Mouse (Mus musculus): Measurements from ENCODE around the gene Olfr56. TPM values are rescaled to one million over a fixed set of nuclear protein-coding genes. Genes with fewer than 3 reads are reported as not detected.

The Olfr56 gene
- polyA plus RNA-seq (2014; fragmentation: Illumina TruSeq; extraction: RNeasy Lipid Tissue Mini Kit (QIAGEN cat#74804); ENCODE audit: low read depth, low replicate concordance) = 1.3 TPM

DNA sequence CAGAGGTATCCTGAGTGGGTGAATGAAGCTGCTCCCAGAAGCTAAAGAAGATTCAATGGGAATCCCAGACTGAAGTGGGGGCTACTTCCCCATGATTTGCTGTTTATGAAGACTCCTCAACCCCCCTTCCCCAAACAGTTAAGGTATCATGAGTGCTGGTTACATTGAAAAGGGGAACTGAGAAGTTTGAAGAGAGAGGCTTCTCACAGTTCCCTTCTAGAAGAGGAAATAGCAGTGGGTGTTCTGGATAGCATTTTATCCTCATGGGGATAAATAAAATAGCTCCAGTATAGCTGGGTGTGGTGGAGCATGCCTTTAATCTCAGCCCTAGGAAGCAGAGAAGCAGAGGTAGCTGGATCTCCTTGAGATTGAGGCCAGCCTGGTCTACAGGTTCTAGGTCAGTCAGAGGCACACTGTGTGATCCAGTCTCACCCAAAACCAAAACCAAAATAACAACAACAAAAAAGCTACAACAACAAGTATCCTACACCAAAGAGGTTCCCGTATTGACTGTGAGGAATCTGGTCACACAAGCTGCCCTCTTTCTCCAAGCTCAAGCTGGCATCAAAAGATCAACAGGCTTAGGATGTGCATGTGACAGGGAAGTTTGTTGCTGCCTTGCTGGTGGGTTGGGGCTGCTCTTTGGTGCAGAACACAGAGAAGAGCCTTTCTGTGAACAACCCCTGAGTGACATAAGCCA, at the start of gene Olfr56:
Olfr56 (plus strand) TSS at position 650 of the 700 bp plus-strand sequence.

DNA sequence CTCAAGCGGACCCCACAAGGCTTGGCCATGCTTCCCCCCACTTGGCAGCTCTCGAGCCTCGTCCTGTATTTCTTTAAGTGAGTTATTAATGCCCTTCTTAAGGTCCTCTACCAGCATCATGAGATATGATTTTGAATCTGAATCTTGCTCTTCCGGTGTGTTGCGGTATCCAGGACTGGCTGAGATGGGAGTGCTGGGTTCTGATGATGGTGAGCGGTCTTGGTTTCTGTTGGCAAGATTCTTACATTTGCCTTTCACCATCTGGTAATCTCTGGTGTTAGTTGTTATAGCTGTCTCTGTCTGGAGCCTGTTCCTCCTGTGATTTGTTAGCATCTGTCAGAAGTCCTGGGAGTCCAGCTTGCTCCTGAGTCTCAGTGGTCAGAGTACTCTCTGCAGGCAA, 32.6 kb upstream of the Olfr56 start, which contains the start of gene Psme2b:
Psme2b (minus strand) TSS at position 101 of the 400 bp plus-strand sequence.

GRCm38 (mm10) chr11:48979251-48979650, 562 bp downstream of the Olfr56 start, which contains the start of gene 9930111J21Rik1:
TSS of gene 9930111J21Rik1 (minus strand) at chr11:48979398.

GRCm38 (mm10) chr11:48991740-48992520, 13.2 kb downstream of the Olfr56 start, which contains the start of gene Gm12185:
TSS of gene Gm12185 (minus strand) at chr11:48992226.

GRCm38 (mm10) chr11:48994018-48994417, 15.3 kb downstream of the Olfr56 start, which contains the start of gene Tgtp1:
TSS of gene Tgtp1 (minus strand) at chr11:48994172.

DNA sequence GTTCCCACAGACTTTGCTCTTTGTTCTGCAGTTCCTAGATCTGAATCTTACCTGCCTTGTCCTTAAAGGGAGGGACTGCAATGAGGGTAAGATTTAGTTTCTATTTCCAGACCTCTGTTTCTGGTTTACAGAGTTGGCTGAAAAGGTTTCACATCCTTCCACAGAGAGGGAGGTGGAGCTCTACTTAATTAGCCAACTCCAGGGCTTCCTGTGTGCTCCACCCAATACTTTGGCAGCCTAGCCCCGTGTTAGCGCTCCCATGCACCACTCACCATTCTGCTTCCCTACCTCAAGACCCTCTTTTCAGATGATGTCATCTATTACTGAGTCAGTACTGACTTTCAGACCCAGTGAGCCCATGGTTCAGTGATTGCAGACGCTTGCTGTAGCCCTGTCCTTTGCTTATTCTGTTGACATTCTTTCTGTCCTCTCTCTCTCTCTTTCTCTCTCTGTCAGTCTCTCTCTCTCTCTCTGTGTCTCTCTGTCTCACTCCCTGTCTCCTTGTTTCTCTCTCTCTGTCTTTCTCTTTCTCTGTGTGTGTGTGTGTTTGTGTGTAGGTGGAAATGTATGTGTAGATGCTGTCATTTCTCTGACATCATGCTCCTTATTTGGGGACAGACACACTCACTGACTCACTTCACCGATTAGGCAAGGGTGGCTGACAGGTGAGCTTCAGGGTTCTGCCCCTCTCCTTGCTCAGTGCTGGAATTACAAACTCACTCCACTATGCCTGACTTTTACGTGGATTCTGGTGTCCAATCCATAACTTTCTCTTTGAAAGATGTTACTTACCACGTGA, 72.6 kb downstream of the Olfr56 start, which contains the start of gene 9930111J21Rik2:
9930111J21Rik2 (minus strand) TSS at position 150 of the 799 bp plus-strand sequence.

GRCm38 (mm10) chr11:49063713-49064469, 85.2 kb downstream of the Olfr56 start, which contains the start of gene Tgtp2:
TSS of gene Tgtp2 (minus strand) at chr11:49064206.

DNA sequence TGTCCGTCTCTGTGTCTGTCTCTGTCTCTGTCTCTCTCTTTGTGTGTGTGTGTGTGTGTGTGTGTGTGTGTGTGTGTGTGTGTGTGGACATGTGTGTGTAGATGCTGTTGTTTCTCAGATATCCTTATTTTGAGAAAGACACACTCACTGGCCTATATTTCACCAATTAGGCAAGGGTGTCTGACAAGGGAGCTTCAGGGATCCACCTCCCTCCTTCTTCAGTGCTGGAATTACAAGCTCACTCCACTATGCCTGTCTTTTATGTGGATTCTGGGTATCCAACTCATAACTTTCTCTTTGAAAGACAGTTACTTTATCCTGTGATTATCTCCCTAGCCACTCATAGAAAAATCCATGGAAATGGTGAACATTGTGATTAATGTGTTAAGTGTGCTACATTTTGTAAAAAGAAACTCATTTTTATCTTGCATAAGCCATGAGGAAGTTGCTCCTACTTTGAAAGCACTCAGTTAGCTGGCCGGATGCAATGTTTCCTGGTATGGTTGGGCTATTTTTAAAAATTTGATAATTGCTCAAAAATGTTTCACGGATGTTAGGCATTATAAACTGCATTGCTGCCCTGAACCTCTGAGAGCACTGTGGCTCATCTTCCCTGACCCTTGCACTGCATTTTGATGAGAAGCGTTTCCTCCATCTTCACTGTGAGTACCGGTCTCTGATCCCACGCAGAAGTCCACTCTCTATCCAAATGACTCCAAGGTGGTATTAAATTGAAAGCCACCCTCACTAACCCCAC, 97.5 kb downstream of the Olfr56 start, which contains the start of gene Ifi47:
Ifi47 (plus strand) TSS at position 587 of the 757 bp plus-strand sequence.

GRCm38 (mm10) chr11:49114774-49115173, 136.1 kb downstream of the Olfr56 start, which contains the start of gene Olfr1396:
TSS of gene Olfr1396 (minus strand) at chr11:49114874.

DNA sequence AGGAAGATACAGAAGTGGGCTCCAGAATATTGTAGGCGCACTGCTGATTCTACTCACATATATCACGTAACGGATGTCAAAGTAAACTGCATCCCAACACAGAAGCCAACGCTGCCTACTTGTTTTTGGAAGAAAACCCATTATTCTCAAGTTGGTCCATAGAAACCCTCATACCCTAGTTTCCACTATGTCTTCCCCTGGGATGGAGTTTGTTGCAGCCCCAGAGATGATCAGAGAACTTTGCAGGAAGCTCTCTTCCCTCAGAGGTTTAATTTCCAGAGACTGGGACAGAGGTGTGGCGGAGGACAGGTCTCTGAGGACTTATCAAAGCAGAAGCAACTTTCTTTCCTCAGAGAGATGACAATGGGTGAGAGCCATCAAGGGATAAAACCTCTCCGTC, 163.3 kb downstream of the Olfr56 start, which contains the start of gene Olfr1395:
Olfr1395 (plus strand) TSS at position 301 of the 400 bp plus-strand sequence.

GRCm38 (mm10) chr11:49154077-49154476, 175.4 kb downstream of the Olfr56 start, which contains the start of gene Olfr1394:
TSS of gene Olfr1394 (plus strand) at chr11:49154377.

Other genes with a start within 250 kb of the Olfr56 start
- gene Rack1, start 178.6 kb upstream of the Olfr56 start, polyA plus RNA-seq (2014; fragmentation: Illumina TruSeq; extraction: RNeasy Lipid Tissue Mini Kit (QIAGEN cat#74804); ENCODE audit: low read depth, low replicate concordance) = 171 TPM
- 17.8 TPM for gene Trim41, start 161.5 kb upstream of the Olfr56 start, polyA plus RNA-seq (2014; fragmentation: Illumina TruSeq; extraction: RNeasy Lipid Tissue Mini Kit (QIAGEN cat#74804); ENCODE audit: low read depth, low replicate concordance)
- 5.2 TPM for gene Trim7, start 152.7 kb upstream of the Olfr56 start, polyA plus RNA-seq (2014; fragmentation: Illumina TruSeq; extraction: RNeasy Lipid Tissue Mini Kit (QIAGEN cat#74804); ENCODE audit: low read depth, low replicate concordance)
- 7.6 TPM for gene Gm12184, start 152.2 kb upstream of the Olfr56 start, polyA plus RNA-seq (2014; fragmentation: Illumina TruSeq; extraction: RNeasy Lipid Tissue Mini Kit (QIAGEN cat#74804); ENCODE audit: low read depth, low replicate concordance)
- gene Irgm1, start 107.2 kb upstream of the Olfr56 start, polyA plus RNA-seq (2014; fragmentation: Illumina TruSeq; extraction: RNeasy Lipid Tissue Mini Kit (QIAGEN cat#74804); ENCODE audit: low read depth, low replicate concordance) = 68.8 TPM
- gene Gm5431, start 76.7 kb upstream of the Olfr56 start, polyA plus RNA-seq (2014; fragmentation: Illumina TruSeq; extraction: RNeasy Lipid Tissue Mini Kit (QIAGEN cat#74804); ENCODE audit: low read depth, low replicate concordance) = 16.8 TPM
- 2.9 TPM for gene Psme2b, start 32.7 kb upstream of the Olfr56 start, polyA plus RNA-seq (2014; fragmentation: Illumina TruSeq; extraction: RNeasy Lipid Tissue Mini Kit (QIAGEN cat#74804); ENCODE audit: low read depth, low replicate concordance)
- 2.8 TPM for gene 9930111J21Rik1, start 509 bp downstream of the Olfr56 start, polyA plus RNA-seq (2014; fragmentation: Illumina TruSeq; extraction: RNeasy Lipid Tissue Mini Kit (QIAGEN cat#74804); ENCODE audit: low read depth, low replicate concordance)
- 2.8 TPM for gene Gm12185, start 13.3 kb downstream of the Olfr56 start, polyA plus RNA-seq (2014; fragmentation: Illumina TruSeq; extraction: RNeasy Lipid Tissue Mini Kit (QIAGEN cat#74804); ENCODE audit: low read depth, low replicate concordance)
- 15.7 TPM for gene Tgtp1, start 15.3 kb downstream of the Olfr56 start, polyA plus RNA-seq (2014; fragmentation: Illumina TruSeq; extraction: RNeasy Lipid Tissue Mini Kit (QIAGEN cat#74804); ENCODE audit: low read depth, low replicate concordance)
- 24.0 TPM for gene 9930111J21Rik2, start 72.4 kb downstream of the Olfr56 start, polyA plus RNA-seq (2014; fragmentation: Illumina TruSeq; extraction: RNeasy Lipid Tissue Mini Kit (QIAGEN cat#74804); ENCODE audit: low read depth, low replicate concordance)
- gene Tgtp2, start 85.3 kb downstream of the Olfr56 start, polyA plus RNA-seq (2014; fragmentation: Illumina TruSeq; extraction: RNeasy Lipid Tissue Mini Kit (QIAGEN cat#74804); ENCODE audit: low read depth, low replicate concordance) = 13.2 TPM
- gene Ifi47, start 97.7 kb downstream of the Olfr56 start, polyA plus RNA-seq (2014; fragmentation: Illumina TruSeq; extraction: RNeasy Lipid Tissue Mini Kit (QIAGEN cat#74804); ENCODE audit: low read depth, low replicate concordance) = 19.4 TPM
- gene Olfr1396, start 136.0 kb downstream of the Olfr56 start, polyA plus RNA-seq (2014; fragmentation: Illumina TruSeq; extraction: RNeasy Lipid Tissue Mini Kit (QIAGEN cat#74804); ENCODE audit: low read depth, low replicate concordance) = 0.16 TPM
- not detected for gene Olfr1395, start 163.4 kb downstream of the Olfr56 start, polyA plus RNA-seq (2014; fragmentation: Illumina TruSeq; extraction: RNeasy Lipid Tissue Mini Kit (QIAGEN cat#74804); ENCODE audit: low read depth, low replicate concordance)
- not detected for gene Olfr1394, start 175.5 kb downstream of the Olfr56 start, polyA plus RNA-seq (2014; fragmentation: Illumina TruSeq; extraction: RNeasy Lipid Tissue Mini Kit (QIAGEN cat#74804); ENCODE audit: low read depth, low replicate concordance)
- gene Btnl9, start 208.3 kb downstream of the Olfr56 start, polyA plus RNA-seq (2014; fragmentation: Illumina TruSeq; extraction: RNeasy Lipid Tissue Mini Kit (QIAGEN cat#74804); ENCODE audit: low read depth, low replicate concordance) = 4.3 TPM
- gene Zfp62, start 224.4 kb downstream of the Olfr56 start, polyA plus RNA-seq (2014; fragmentation: Illumina TruSeq; extraction: RNeasy Lipid Tissue Mini Kit (QIAGEN cat#74804); ENCODE audit: low read depth, low replicate concordance) = 137 TPM

Measured in sigmoid colon, adult 10 weeks (tissue).